Mouse (Mus musculus): ENCODE measurements around the gene Ccl8.
A peak's percentile ranks its signal among the peaks of the same experiment; 100 is the strongest.

Ccl8 gene

GRCm38 (mm10) chr11:82114885-82115284 lies at the start of gene Ccl8:
TSS of gene Ccl8 (plus strand) at chr11:82115185.
- no peak for DNase-seq

- no peak for DNase-seq
These were observed 47.9 kb upstream of the Ccl8 start for GRCm38 (mm10) chr11:82066953-82067571.

- DNase-seq, result peak in 1 of 2 experiments; percentile 4
These were observed 43.9 kb upstream of the Ccl8 start for GRCm38 (mm10) chr11:82071076-82071475.

GRCm38 (mm10) chr11:82072374-82072773 lies 42.6 kb upstream of the Ccl8 start:
- DNase-seq, result no peak

- no peak for DNase-seq
These were observed 42.0 kb upstream of the Ccl8 start for GRCm38 (mm10) chr11:82072984-82073383.

GRCm38 (mm10) chr11:82073686-82074085 lies 41.3 kb upstream of the Ccl8 start:
- DNase-seq, result no peak

- no peak for DNase-seq
These were observed 38.0 kb upstream of the Ccl8 start for GRCm38 (mm10) chr11:82077031-82077430.

GRCm38 (mm10) chr11:82078136-82078730 lies 36.8 kb upstream of the Ccl8 start:
- DNase-seq, result no peak

GRCm38 (mm10) chr11:82080865-82081264 lies 34.1 kb upstream of the Ccl8 start:
- no peak for DNase-seq

GRCm38 (mm10) chr11:82084360-82084759 lies 30.6 kb upstream of the Ccl8 start:
- DNase-seq, result no peak

GRCm38 (mm10) chr11:82099511-82100323 lies 15.3 kb upstream of the Ccl8 start:
- DNase-seq, result no peak

GRCm38 (mm10) chr11:82101087-82101486 lies 13.9 kb upstream of the Ccl8 start:
- DNase-seq, result no peak

- no peak for DNase-seq
These were observed 13.5 kb upstream of the Ccl8 start, which contains the start of gene Ccl12 for GRCm38 (mm10) chr11:82101529-82101928. TSS of gene Ccl12 (plus strand) at chr11:82101845.

GRCm38 (mm10) chr11:82109611-82110010 lies 5.4 kb upstream of the Ccl8 start:
- no peak for DNase-seq

GRCm38 (mm10) chr11:82110372-82111248 lies 4.4 kb upstream of the Ccl8 start:
- DNase-seq, result no peak

- DNase-seq, result no peak
These were observed 1.1 kb downstream of the Ccl8 start for GRCm38 (mm10) chr11:82116041-82116440.

GRCm38 (mm10) chr11:82132977-82133376 lies 18.0 kb downstream of the Ccl8 start:
- DNase-seq, result no peak

- DNase-seq, result no peak
These were observed 21.2 kb downstream of the Ccl8 start for GRCm38 (mm10) chr11:82136196-82136595.

- DNase-seq, result no peak
These were observed 24.6 kb downstream of the Ccl8 start for GRCm38 (mm10) chr11:82139492-82140094.

- DNase-seq, result no peak
These were observed 44.1 kb downstream of the Ccl8 start for GRCm38 (mm10) chr11:82159126-82159525.

GRCm38 (mm10) chr11:82163285-82163684 lies 48.3 kb downstream of the Ccl8 start:
- no peak for DNase-seq
